Comparison of ENCODE assay signal across 21 mouse cellular contexts in the genomic region with DNA sequence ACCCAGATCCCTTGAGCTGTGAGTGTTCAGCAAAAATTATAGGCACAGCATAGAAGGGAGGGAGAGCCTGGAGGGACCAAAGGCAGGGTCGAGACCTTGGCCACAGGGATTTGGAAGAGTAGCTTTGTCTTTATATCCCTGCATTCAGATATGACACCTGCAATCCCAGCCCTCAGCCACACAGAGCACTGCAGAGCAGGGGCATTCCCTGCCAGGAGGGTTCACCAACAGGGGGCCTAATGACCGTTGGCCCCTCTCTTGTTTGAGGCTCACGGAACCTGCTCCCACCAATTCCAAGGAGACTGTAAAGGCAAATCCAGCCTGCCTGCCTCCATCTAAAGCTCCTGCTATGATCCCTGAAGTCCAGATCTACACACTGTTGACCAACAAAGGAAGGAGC.
A peak's percentile ranks its signal among the peaks of the same experiment; 100 is the strongest.
DNase-seq lines count a peak whose midpoint lies in the region; ATAC-seq and TF ChIP-seq lines count a peak whose summit lies in the region.
"Had no signal": no experiment of that assay in that cellular context is flagged by ENCODE, and none has a peak within 500 bp of the region (broad histone marks: within the 10 kb centered on the region; RNA-seq: fewer than 3 reads in every experiment).

No protein-coding gene starts in this region.

- H3K27ac ChIP-seq in intestine, postnatal 0 days (ENCODE audit: low read depth, low read length) = no peak overlapping the region
- H3K27ac ChIP-seq in intestine, embryonic 15.5 days = no peak overlapping the region
- H3K27ac ChIP-seq in lung, embryonic 14.5 days (ENCODE audit: low read depth) = no peak overlapping the region
- H3K27ac ChIP-seq in lung, postnatal 0 days (ENCODE audit: low read length) = no peak overlapping the region
- H3K27ac ChIP-seq in limb, embryonic 10.5 days = peak overlapping the region; percentile 57; the same call in 1 of the 2 replicates
- H3K27ac ChIP-seq: embryonic facial prominence, embryonic 12.5 days; forebrain, embryonic 12.5 days; heart, adult 2 months; hindbrain, embryonic 10.5 days; hindbrain, embryonic 14.5 days had no signal

- H3K4me1 ChIP-seq in intestine, postnatal 0 days (replicated peaks; ENCODE audit: control insufficient read depth, insufficient read depth, low read length) = no peaks in the 10 kb centered on the region
- no peaks in the 10 kb centered on the region for H3K4me1 ChIP-seq in intestine, embryonic 15.5 days (replicated peaks)
- no peaks in the 10 kb centered on the region for H3K4me1 ChIP-seq in lung, embryonic 14.5 days (ENCODE audit: insufficient read depth)
- no peaks in the 10 kb centered on the region for H3K4me1 ChIP-seq in lung, postnatal 0 days (ENCODE audit: insufficient read depth, low read depth, low read length)
- peaks cover 32% of the 10 kb centered on the region for H3K4me1 ChIP-seq in limb, embryonic 10.5 days

- H3K9me3 ChIP-seq in intestine, postnatal 0 days (ENCODE audit: control insufficient read depth) = no peaks in the 10 kb centered on the region
- no peaks in the 10 kb centered on the region for H3K9me3 ChIP-seq in intestine, embryonic 15.5 days
- no peaks in the 10 kb centered on the region for H3K9me3 ChIP-seq in lung, embryonic 14.5 days (ENCODE audit: low read depth, low read length)
- H3K9me3 ChIP-seq in lung, postnatal 0 days (ENCODE audit: low read length) = no peaks in the 10 kb centered on the region
- H3K9me3 ChIP-seq in limb, embryonic 10.5 days (replicated peaks) = no peaks in the 10 kb centered on the region
- H3K9me3 ChIP-seq: embryonic facial prominence, embryonic 12.5 days; forebrain, embryonic 12.5 days; hindbrain, embryonic 10.5 days had no signal

- intact Hi-C loops in left cerebral cortex, postnatal 10 days (cut with DNase I) = no loop called here

- 0 out of 2 replicates have a peak, but pooled peaks have one; percentile 2 for TF ChIP-seq CTCF in intestine, postnatal 0 days (IDR thresholded peaks at IDR 0.05; ENCODE audit: low read depth)
- TF ChIP-seq CTCF in lung, embryonic 14.5 days (IDR thresholded peaks at IDR 0.05; ENCODE audit: low read depth) = 0 out of 2 replicates have a peak, but pooled peaks have one; percentile 4
- no peak; the same call in 1 of the 2 replicates for TF ChIP-seq CTCF in lung, postnatal 0 days (IDR thresholded peaks at IDR 0.05)

- H3K4me2 ChIP-seq in intestine, postnatal 0 days (replicated peaks; ENCODE audit: low read depth) = no peak overlapping the region
- no peak overlapping the region for H3K4me2 ChIP-seq in intestine, embryonic 15.5 days (replicated peaks)
- H3K4me2 ChIP-seq in lung, embryonic 14.5 days = no peak overlapping the region
- no peak overlapping the region for H3K4me2 ChIP-seq in lung, postnatal 0 days (replicated peaks; ENCODE audit: low read depth, low read length)
- H3K4me2 ChIP-seq: embryonic facial prominence, embryonic 12.5 days; forebrain, embryonic 12.5 days; heart, embryonic 11.5 days; hindbrain, embryonic 14.5 days had no signal

- H3K4me3 ChIP-seq in intestine, postnatal 0 days (ENCODE audit: low read depth, low read length) = no peak overlapping the region
- H3K4me3 ChIP-seq in intestine, embryonic 15.5 days (replicated peaks) = no peak overlapping the region
- H3K4me3 ChIP-seq in lung, embryonic 14.5 days (ENCODE audit: low read depth, low read length) = no peak overlapping the region
- no peak overlapping the region for H3K4me3 ChIP-seq in lung, postnatal 0 days (ENCODE audit: low read depth, low read length)
- no peak overlapping the region for H3K4me3 ChIP-seq in limb, embryonic 10.5 days
- H3K4me3 ChIP-seq: embryonic facial prominence, embryonic 12.5 days; forebrain, embryonic 12.5 days; heart, adult 2 months; hindbrain, embryonic 10.5 days had no signal

- H3K9ac ChIP-seq in intestine, postnatal 0 days (ENCODE audit: low read depth, low read length) = no peak overlapping the region
- no peak overlapping the region for H3K9ac ChIP-seq in intestine, embryonic 15.5 days
- no peak overlapping the region for H3K9ac ChIP-seq in lung, embryonic 14.5 days
- no peak overlapping the region for H3K9ac ChIP-seq in lung, postnatal 0 days (replicated peaks; ENCODE audit: low read depth)
- H3K9ac ChIP-seq: embryonic facial prominence, embryonic 12.5 days; forebrain, embryonic 12.5 days; hindbrain, embryonic 14.5 days had no signal

- H3K36me3 ChIP-seq in intestine, postnatal 0 days (ENCODE audit: control insufficient read depth, insufficient read depth) = no peaks in the 10 kb centered on the region
- no peaks in the 10 kb centered on the region for H3K36me3 ChIP-seq in intestine, embryonic 15.5 days
- H3K36me3 ChIP-seq in lung, embryonic 14.5 days (ENCODE audit: insufficient read depth) = no peaks in the 10 kb centered on the region
- no peaks in the 10 kb centered on the region for H3K36me3 ChIP-seq in lung, postnatal 0 days (ENCODE audit: insufficient read depth, low read length)
- 0 out of 2 replicates have a peak, but pooled peaks cover 3% of the 10 kb centered on the region for H3K36me3 ChIP-seq in limb, embryonic 10.5 days
- H3K36me3 ChIP-seq: embryonic facial prominence, embryonic 12.5 days; forebrain, embryonic 12.5 days; hindbrain, embryonic 10.5 days had no signal

- no peaks in the 10 kb centered on the region for H3K27me3 ChIP-seq in intestine, postnatal 0 days (replicated peaks; ENCODE audit: control insufficient read depth, insufficient read depth, low read length)
- no peaks in the 10 kb centered on the region for H3K27me3 ChIP-seq in intestine, embryonic 15.5 days (replicated peaks)
- no peaks in the 10 kb centered on the region for H3K27me3 ChIP-seq in lung, embryonic 14.5 days (ENCODE audit: insufficient read depth, low read length)
- H3K27me3 ChIP-seq in lung, postnatal 0 days (replicated peaks; ENCODE audit: insufficient read depth, low read length) = no peaks in the 10 kb centered on the region
- no peaks in the 10 kb centered on the region for H3K27me3 ChIP-seq in limb, embryonic 10.5 days (ENCODE audit: low read depth, poor library complexity, severe bottlenecking)
- H3K27me3 ChIP-seq: embryonic facial prominence, embryonic 12.5 days; forebrain, embryonic 12.5 days; Patski had no signal

- WGBS in intestine, postnatal 0 days = 57% methylated on average over 3 of the region's 3 CpGs
- 77% methylated on average over 3 of the region's 3 CpGs for WGBS in intestine, embryonic 15.5 days
- 71% methylated on average over 3 of the region's 3 CpGs for WGBS in lung, embryonic 14.5 days
- 73% methylated on average over 3 of the region's 3 CpGs for WGBS in lung, postnatal 0 days
- WGBS in limb, embryonic 10.5 days = 84% methylated on average over 3 of the region's 3 CpGs

- no peak for DNase-seq in lung, embryonic 14.5 days
- no peak for DNase-seq in lung, postnatal 0 days (ENCODE audit: low spot score)
- no peak for DNase-seq in limb, embryonic 10.5 days (ENCODE audit: low spot score)
- DNase-seq in right cerebral cortex, postnatal 36 days (ENCODE audit: low spot score in 2 of 2) = no peak
- no peak for DNase-seq in left cerebral cortex, postnatal 10 days (ENCODE audit: extremely low spot score in 1 of 2, low spot score in 2 of 2)
- DNase-seq: adrenal gland, postnatal 25 days; cerebellum, adult 11 months; cerebellum, adult 8-10 months; cerebellum, postnatal 14 days; gastrocnemius, postnatal 14 days; heart, adult 2 months had no signal

- no peak for ATAC-seq in intestine, postnatal 0 days
- ATAC-seq in intestine, embryonic 15.5 days = no peak
- ATAC-seq in lung, embryonic 14.5 days (ENCODE audit: insufficient read depth) = no peak
- ATAC-seq in lung, postnatal 0 days = no peak
- ATAC-seq: activated CD4-positive, CD25-positive, alpha-beta regulatory T cell, adult 4 months; forebrain, embryonic 16.5 days; Patski had no signal

- no peak for TF ChIP-seq EP300 in lung, postnatal 0 days (IDR thresholded peaks at IDR 0.05)
